8 mouse cellular contexts compared by ENCODE assay signal in genomic region chr16:38742659-38743131, GRCm38 (mm10). TPM values are rescaled to one million over a fixed set of nuclear protein-coding genes. Genes with fewer than 3 reads are reported as not detected.
DNase-seq lines count a peak whose midpoint lies in the region; ATAC-seq and TF ChIP-seq lines count a peak whose summit lies in the region.

No protein-coding gene starts in this region.

- WGBS in forebrain, embryonic 11.5 days, result 0% methylated on average over 13 of the region's 13 CpGs
- under 1% methylated on average over 13 of the region's 13 CpGs for WGBS in hindbrain, embryonic 15.5 days
- WGBS in liver, postnatal 0 days (ENCODE audit: insufficient replicate concordance), result under 1% methylated on average over 13 of the region's 13 CpGs
- WGBS in olfactory bulb, adult 2 months, result under 1% methylated on average over 13 of the region's 13 CpGs

- peak; percentile 82 for ATAC-seq in forebrain, embryonic 11.5 days (replicated peaks; ENCODE audit: low FRiP score)
- peak; percentile 74 for ATAC-seq in hindbrain, embryonic 15.5 days (ENCODE audit: low FRiP score, low read depth)
- ATAC-seq in liver, postnatal 0 days, result no peak; the same call in 1 of the 2 replicates

- no peaks in the 10 kb centered on the region for H3K4me1 ChIP-seq in forebrain, embryonic 11.5 days (replicated peaks; ENCODE audit: control insufficient read depth, insufficient read depth, low read length)
- peaks cover 16% of the 10 kb centered on the region for H3K4me1 ChIP-seq in hindbrain, embryonic 15.5 days (replicated peaks)
- H3K4me1 ChIP-seq in liver, postnatal 0 days (ENCODE audit: insufficient read depth), result no peaks in the 10 kb centered on the region
- no peaks in the 10 kb centered on the region for H3K4me1 ChIP-seq in olfactory bulb, adult 2 months (ENCODE audit: control insufficient read depth, insufficient read depth, low read length)

- no peaks in the 10 kb centered on the region; the same call in 1 of the 2 replicates for H3K27me3 ChIP-seq in forebrain, embryonic 11.5 days (ENCODE audit: control insufficient read depth, insufficient read depth, low read length)
- H3K27me3 ChIP-seq in hindbrain, embryonic 15.5 days, result no peaks in the 10 kb centered on the region
- peaks cover 20% of the 10 kb centered on the region for H3K27me3 ChIP-seq in liver, postnatal 0 days (ENCODE audit: insufficient read depth, low read length)

- no peaks in the 10 kb centered on the region for H3K36me3 ChIP-seq in forebrain, embryonic 11.5 days (ENCODE audit: control insufficient read depth, insufficient read depth, low read length)
- no peaks in the 10 kb centered on the region for H3K36me3 ChIP-seq in hindbrain, embryonic 15.5 days
- no peaks in the 10 kb centered on the region for H3K36me3 ChIP-seq in liver, postnatal 0 days (replicated peaks; ENCODE audit: insufficient read depth, low read length)

- H3K9ac ChIP-seq in forebrain, embryonic 11.5 days (ENCODE audit: low read length), result peak overlapping the region; percentile 78
- peak overlapping the region; percentile 96 for H3K9ac ChIP-seq in hindbrain, embryonic 15.5 days
- H3K9ac ChIP-seq in liver, postnatal 0 days (replicated peaks), result peak overlapping the region; percentile 31; the same call in 1 of the 2 replicates

- TF ChIP-seq CTCF in left cerebral cortex, adult 2 months (IDR thresholded peaks at IDR 0.05), result no peak; the same call in none of the 2 replicates
- TF ChIP-seq CTCF in liver, postnatal 0 days (IDR thresholded peaks at IDR 0.05; ENCODE audit: low read depth), result no peak
- TF ChIP-seq CTCF in olfactory bulb, adult 2 months (IDR thresholded peaks at IDR 0.05; ENCODE audit: insufficient read depth, low read depth, low read length), result no peak

- no peaks in the 10 kb centered on the region for H3K9me3 ChIP-seq in forebrain, embryonic 11.5 days (ENCODE audit: control insufficient read depth, low read length)
- H3K9me3 ChIP-seq in hindbrain, embryonic 15.5 days, result no peaks in the 10 kb centered on the region
- H3K9me3 ChIP-seq in liver, postnatal 0 days (ENCODE audit: low read length), result no peaks in the 10 kb centered on the region

- no peak for TF ChIP-seq EP300 in liver, postnatal 0 days (IDR thresholded peaks at IDR 0.05; ENCODE audit: low read depth)

- peak overlapping the region; percentile 87 for H3K27ac ChIP-seq in left cerebral cortex, adult 2 months
- peak overlapping the region; percentile 50 for H3K27ac ChIP-seq in forebrain, embryonic 11.5 days (ENCODE audit: low read depth, low read length)
- H3K27ac ChIP-seq in hindbrain, embryonic 15.5 days (replicated peaks), result peak overlapping the region; percentile 89
- H3K27ac ChIP-seq in liver, postnatal 0 days (ENCODE audit: low read depth), result no peak overlapping the region; the same call in 1 of the 2 replicates
- H3K27ac ChIP-seq in olfactory bulb, adult 2 months (ENCODE audit: insufficient read depth, low read depth, low read length), result no peak overlapping the region

- TF ChIP-seq POLR2A in olfactory bulb, adult 2 months (IDR thresholded peaks at IDR 0.05; ENCODE audit: insufficient read depth, low read depth, low read length), result no peak

- H3K4me3 ChIP-seq in left cerebral cortex, adult 2 months, result peak overlapping the region; percentile 87
- peak overlapping the region; percentile 78 for H3K4me3 ChIP-seq in forebrain, embryonic 11.5 days (ENCODE audit: low read depth, low read length)
- H3K4me3 ChIP-seq in hindbrain, embryonic 15.5 days, result peak overlapping the region; percentile 93
- H3K4me3 ChIP-seq in liver, postnatal 0 days (ENCODE audit: low read depth, low read length), result peak overlapping the region; percentile 63
- H3K4me3 ChIP-seq in olfactory bulb, adult 2 months (ENCODE audit: insufficient read depth, low read depth, low read length), result peak overlapping the region; percentile 89

- peak; percentile 42 to 46 for DNase-seq in left cerebral cortex, adult 2 months (ENCODE audit: extremely low spot score in 1 of 2, low spot score in 2 of 2)
- no peak for DNase-seq in left cerebral cortex, postnatal 4 days
- peak; percentile 35 for DNase-seq in adrenal gland, postnatal 14 days
- peak; percentile 75 for DNase-seq in forebrain, embryonic 11.5 days (ENCODE audit: low spot score)
- peak; percentile 19 for DNase-seq in liver, postnatal 0 days
- DNase-seq in urinary bladder, adult 2 months (ENCODE audit: low spot score), result no peak

- intact Hi-C loops in left cerebral cortex, adult 2 months (cut with DNase I), result loop anchor here (10.0 kb wide), 1 partner anchor 312 kb away; no protein-coding TSS in a partner anchor
- intact Hi-C loops in left cerebral cortex, postnatal 4 days (cut with DNase I), result no loop called here

- peak overlapping the region; percentile 88 for H3K4me2 ChIP-seq in forebrain, embryonic 11.5 days (ENCODE audit: low read depth, low read length, severe bottlenecking)
- H3K4me2 ChIP-seq in hindbrain, embryonic 15.5 days, result peak overlapping the region; percentile 95
- H3K4me2 ChIP-seq in liver, postnatal 0 days (ENCODE audit: low read depth, low read length), result peak overlapping the region; percentile 80

RNA-seq across cellular contexts. Expression of gene B4galt4, which starts 0.6 kb away (rescaled TPM):
- 10 to 100 TPM; 21.4 to 23.3 TPM for total RNA-seq in left cerebral cortex, adult 2 months (2021)
- 10 to 100 TPM; 23.6 to 25.7 TPM for total RNA-seq in left cerebral cortex, postnatal 4 days (2021)
- total RNA-seq in adrenal gland, postnatal 14 days (2021), result 12.9 and 15.2 TPM in 2 replicates
- 28.3 and 29.9 TPM in 2 replicates for polyA plus RNA-seq in forebrain, embryonic 11.5 days (2014; fragmentation: Nextera tagmentation; extraction: Ambion mirVana)
- 35.6 and 39.1 TPM in 2 replicates for polyA plus RNA-seq in hindbrain, embryonic 15.5 days (2015; fragmentation: Nextera tagmentation; extraction: Ambion mirVana)
- polyA plus RNA-seq in liver, postnatal 0 days (2015; fragmentation: Nextera tagmentation; extraction: Ambion mirVana), result 3.0 and 3.4 TPM in 2 replicates
- not detected in 2 replicates for polyA plus RNA-seq in olfactory bulb, adult 2 months (2012; ENCODE audit: insufficient read depth, insufficient read length, low replicate concordance, missing spikeins)
- 16.6 and 17.2 TPM in 2 replicates for polyA plus RNA-seq in urinary bladder, adult 2 months (2012; rRNA removed)

RNA-seq across cellular contexts. Expression of gene Arhgap31, which starts 29.6 kb away (rescaled TPM):
- total RNA-seq in left cerebral cortex, adult 2 months (2021), result 10 to 100 TPM; 19.1 to 20.6 TPM
- 10 to 100 TPM; 18.0 to 18.7 TPM for total RNA-seq in left cerebral cortex, postnatal 4 days (2021)
- 34.8 and 37.5 TPM in 2 replicates for total RNA-seq in adrenal gland, postnatal 14 days (2021)
- polyA plus RNA-seq in forebrain, embryonic 11.5 days (2014; fragmentation: Nextera tagmentation; extraction: Ambion mirVana), result 9.2 and 10.8 TPM in 2 replicates
- 5.8 and 6.4 TPM in 2 replicates for polyA plus RNA-seq in hindbrain, embryonic 15.5 days (2015; fragmentation: Nextera tagmentation; extraction: Ambion mirVana)
- polyA plus RNA-seq in liver, postnatal 0 days (2015; fragmentation: Nextera tagmentation; extraction: Ambion mirVana), result 1.6 and 1.7 TPM in 2 replicates
- polyA plus RNA-seq in olfactory bulb, adult 2 months (2012; ENCODE audit: insufficient read depth, insufficient read length, low replicate concordance, missing spikeins), result not detected in 2 replicates
- 7.8 and 13.3 TPM in 2 replicates for polyA plus RNA-seq in urinary bladder, adult 2 months (2012; rRNA removed)

RNA-seq across cellular contexts. Expression of gene Upk1b, which starts 57.4 kb away (rescaled TPM):
- total RNA-seq in left cerebral cortex, adult 2 months (2021), result 1 to 10 TPM; 1.4 to 1.7 TPM
- total RNA-seq in left cerebral cortex, postnatal 4 days (2021), result under 1 TPM; 0.52 to 0.66 TPM
- total RNA-seq in adrenal gland, postnatal 14 days (2021), result 3.3 and 3.7 TPM in 2 replicates
- 1.6 and 2.3 TPM in 2 replicates for polyA plus RNA-seq in forebrain, embryonic 11.5 days (2014; fragmentation: Nextera tagmentation; extraction: Ambion mirVana)
- polyA plus RNA-seq in hindbrain, embryonic 15.5 days (2015; fragmentation: Nextera tagmentation; extraction: Ambion mirVana), result 0.56 and 0.72 TPM in 2 replicates
- polyA plus RNA-seq in liver, postnatal 0 days (2015; fragmentation: Nextera tagmentation; extraction: Ambion mirVana), result 2.6 and 2.8 TPM in 2 replicates
- not detected in 2 replicates for polyA plus RNA-seq in olfactory bulb, adult 2 months (2012; ENCODE audit: insufficient read depth, insufficient read length, low replicate concordance, missing spikeins)
- polyA plus RNA-seq in urinary bladder, adult 2 months (2012; rRNA removed), result 1,242 and 1,579 TPM in 2 replicates

Comparison
In these comparisons a context has a peak if more than half of its experiments do, and no peak if none do; other contexts are left out.
1. DNase-seq: peak in left cerebral cortex, adult 2 months (2 of 2), adrenal gland, postnatal 14 days (single experiment), forebrain, embryonic 11.5 days (single experiment) and liver, postnatal 0 days (single experiment); none in left cerebral cortex, postnatal 4 days (single experiment) and urinary bladder, adult 2 months (single experiment).
2. H3K27ac ChIP-seq: peak in left cerebral cortex, adult 2 months (single experiment), forebrain, embryonic 11.5 days (single experiment) and hindbrain, embryonic 15.5 days (single experiment); none in liver, postnatal 0 days (single experiment) and olfactory bulb, adult 2 months (single experiment).
3. H3K9ac ChIP-seq: peak in every context shown above with its lines; median percentile 96 in hindbrain, embryonic 15.5 days; 78 in forebrain, embryonic 11.5 days; 31 in liver, postnatal 0 days.
4. RNA of gene Upk1b, which starts 57.4 kb away (polyA plus RNA-seq): 1,242 to 1,579 TPM in urinary bladder, adult 2 months; 2.6 to 2.8 TPM in liver, postnatal 0 days, 1.6 to 2.3 TPM in forebrain, embryonic 11.5 days, 0.56 to 0.72 TPM in hindbrain, embryonic 15.5 days and not detected in olfactory bulb, adult 2 months; every median in the first group is over 100 times any median in the second.
5. Peak in every context shown above with its lines, with median percentiles within 50 percentile points of each other: H3K4me3 ChIP-seq and H3K4me2 ChIP-seq.